Mouse (Mus musculus): ENCODE data around the gene Arhgef40. TPM values are rescaled to one million over a fixed set of nuclear protein-coding genes. Genes with fewer than 3 reads are reported as not detected.

The Arhgef40 gene
- total RNA-seq (2014; fragmentation: Nextera tagmentation) (8.6 and 14.9 TPM in 2 replicates), total RNA-seq (2017) (10.8 and 11.4 TPM in 2 replicates)

- ATAC-seq (replicated peaks; ENCODE audit: poor library complexity, severe bottlenecking): peak; percentile 48
Measured at GRCm38 (mm10) chr14:51984247-51985231, at the start of gene Arhgef40. TSS of gene Arhgef40 (plus strand) at chr14:51984719.

GRCm38 (mm10) chr14:51939005-51939404 lies 45.5 kb upstream of the Arhgef40 start:
- ATAC-seq (replicated peaks; ENCODE audit: poor library complexity, severe bottlenecking): no peak

- ATAC-seq (replicated peaks; ENCODE audit: poor library complexity, severe bottlenecking): peak; percentile 85
Measured at GRCm38 (mm10) chr14:51940944-51941560, 43.5 kb upstream of the Arhgef40 start.

DNA sequence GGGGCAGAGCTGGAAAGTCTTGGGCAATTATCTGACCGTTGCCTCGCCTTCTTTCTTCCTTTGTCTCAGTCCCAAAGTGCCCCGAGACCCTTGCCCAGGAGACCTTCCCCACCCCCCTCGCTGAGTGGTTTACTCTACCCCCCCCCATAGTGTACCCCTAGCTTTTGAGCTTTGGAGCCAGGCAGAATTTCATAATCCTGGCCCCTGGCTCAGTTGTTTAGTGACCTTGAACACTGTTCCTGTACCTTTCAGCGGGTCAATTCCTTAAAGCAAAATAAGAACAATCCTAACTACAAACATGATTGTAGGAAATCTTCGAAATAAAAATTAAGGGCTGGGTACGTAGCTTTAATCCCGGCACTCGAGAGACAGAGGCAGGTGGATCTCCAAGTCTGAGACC lies 42.9 kb upstream of the Arhgef40 start:
- no peak for ATAC-seq (replicated peaks; ENCODE audit: poor library complexity, severe bottlenecking)

- ATAC-seq (replicated peaks; ENCODE audit: poor library complexity, severe bottlenecking): peak; percentile 83
Measured at GRCm38 (mm10) chr14:51942236-51942635, 42.3 kb upstream of the Arhgef40 start.

DNA sequence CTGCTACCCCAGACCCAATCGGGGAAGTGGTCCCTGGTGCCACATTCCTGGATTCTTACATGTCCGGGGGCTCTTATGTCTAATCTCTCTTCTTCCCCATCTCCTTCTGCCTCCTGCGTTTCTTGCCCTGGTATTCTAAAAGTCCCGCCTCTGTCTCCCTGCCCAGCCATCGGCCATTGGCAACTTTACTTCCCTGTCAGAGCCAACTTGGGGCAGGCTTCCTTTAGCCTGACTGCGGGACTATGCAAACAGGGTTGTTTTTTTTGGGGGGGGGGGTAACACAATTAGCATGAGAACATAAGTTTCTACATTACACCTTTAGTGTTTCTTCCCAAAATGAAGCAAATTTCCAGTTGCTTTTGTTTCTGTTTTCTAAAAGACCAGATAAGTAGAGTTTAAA lies 41.2 kb upstream of the Arhgef40 start:
- ATAC-seq (replicated peaks; ENCODE audit: poor library complexity, severe bottlenecking): no peak

DNA sequence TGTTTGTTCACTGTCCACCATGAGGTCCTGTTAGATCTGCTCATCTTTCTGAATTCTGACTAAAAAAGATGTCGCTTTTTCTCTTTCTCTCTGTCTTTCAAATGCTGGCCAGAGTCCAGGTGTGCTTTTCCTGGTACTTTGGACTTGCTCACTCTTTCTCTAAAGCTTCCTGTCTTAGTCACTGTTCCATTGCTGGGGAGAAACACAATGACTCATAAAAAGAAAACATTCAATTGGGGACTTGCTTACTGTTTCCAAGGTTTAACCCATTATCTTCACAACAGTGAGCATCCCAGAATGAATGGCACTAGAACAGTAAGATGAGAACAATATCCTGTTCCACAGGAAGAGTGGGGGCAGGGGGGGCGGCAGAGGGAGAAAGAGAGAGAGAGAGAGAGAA lies 24.2 kb upstream of the Arhgef40 start:
- ATAC-seq (replicated peaks; ENCODE audit: poor library complexity, severe bottlenecking): no peak

GRCm38 (mm10) chr14:51967400-51967799 lies 17.1 kb upstream of the Arhgef40 start:
- ATAC-seq (replicated peaks; ENCODE audit: poor library complexity, severe bottlenecking): no peak

GRCm38 (mm10) chr14:51979252-51979651 lies 5.3 kb upstream of the Arhgef40 start:
- ATAC-seq (replicated peaks; ENCODE audit: poor library complexity, severe bottlenecking): peak; percentile 60

- no peak for ATAC-seq (replicated peaks; ENCODE audit: poor library complexity, severe bottlenecking)
Measured at GRCm38 (mm10) chr14:51983251-51983650, 1.3 kb upstream of the Arhgef40 start.

- peak; percentile 46 for ATAC-seq (replicated peaks; ENCODE audit: poor library complexity, severe bottlenecking)
Measured at GRCm38 (mm10) chr14:51983855-51984246, 668 bp upstream of the Arhgef40 start.

GRCm38 (mm10) chr14:51985301-51986152 lies 1.0 kb downstream of the Arhgef40 start:
- ATAC-seq (replicated peaks; ENCODE audit: poor library complexity, severe bottlenecking): peak; percentile 39

DNA sequence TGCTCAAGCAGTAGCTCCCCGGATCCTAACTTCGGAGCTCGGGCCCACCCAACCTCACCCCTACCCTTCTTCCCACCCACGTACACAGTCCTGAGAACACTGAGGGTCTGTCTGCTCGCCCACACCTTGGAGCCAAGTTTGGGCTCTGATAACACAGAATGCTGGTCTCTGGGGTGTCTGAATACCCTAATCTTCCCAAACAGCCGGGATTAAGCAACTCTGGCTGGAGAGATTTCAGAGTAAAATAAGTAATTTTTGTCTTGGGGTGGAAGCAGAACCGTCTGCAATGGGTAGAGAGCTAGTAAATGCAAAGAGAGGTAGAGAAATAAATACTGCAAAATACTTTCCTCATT lies 1.6 kb downstream of the Arhgef40 start:
- ATAC-seq (replicated peaks; ENCODE audit: poor library complexity, severe bottlenecking): no peak

GRCm38 (mm10) chr14:51987177-51987576 lies 2.7 kb downstream of the Arhgef40 start:
- ATAC-seq (replicated peaks; ENCODE audit: poor library complexity, severe bottlenecking): no peak

GRCm38 (mm10) chr14:51988731-51989130 lies 4.2 kb downstream of the Arhgef40 start:
- ATAC-seq (replicated peaks; ENCODE audit: poor library complexity, severe bottlenecking): no peak

DNA sequence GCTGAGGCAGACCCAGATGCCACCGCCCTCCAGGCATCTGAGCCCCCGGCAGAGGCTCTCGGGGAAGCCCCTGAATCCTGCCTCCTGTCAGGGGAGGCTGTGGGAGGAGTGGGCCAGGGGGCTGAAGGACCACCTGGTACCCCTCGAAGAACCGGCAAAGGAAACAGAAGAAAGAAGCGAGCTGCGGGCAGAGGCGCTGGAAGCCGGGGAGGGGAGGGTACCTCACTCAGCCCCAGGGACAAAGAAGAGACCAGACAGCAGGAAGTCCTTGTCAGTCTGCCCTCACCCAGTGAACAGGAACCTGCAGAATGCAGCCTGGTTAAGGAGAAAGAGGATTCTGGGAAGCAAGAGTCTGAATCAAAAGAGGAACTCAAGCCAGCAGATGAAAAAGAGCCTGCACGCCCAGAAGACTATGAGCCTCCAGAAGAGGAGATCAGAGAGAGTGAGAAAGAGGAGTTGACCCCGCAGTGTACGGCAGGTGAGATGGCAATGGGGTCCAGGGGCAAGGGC lies 5.0 kb downstream of the Arhgef40 start:
- peak; percentile 69 for ATAC-seq (replicated peaks; ENCODE audit: poor library complexity, severe bottlenecking)

- ATAC-seq (replicated peaks; ENCODE audit: poor library complexity, severe bottlenecking): no peak
Measured at GRCm38 (mm10) chr14:51994453-51994852, 9.9 kb downstream of the Arhgef40 start.

- peak; percentile 87 for ATAC-seq (replicated peaks; ENCODE audit: poor library complexity, severe bottlenecking)
Measured at GRCm38 (mm10) chr14:51995219-51995871, 10.8 kb downstream of the Arhgef40 start.

GRCm38 (mm10) chr14:51996231-51996841 lies 11.8 kb downstream of the Arhgef40 start:
- no peak for ATAC-seq (replicated peaks; ENCODE audit: poor library complexity, severe bottlenecking)
